Mouse (Mus musculus) thymus, postnatal 10 days (tissue): ENCODE data around the gene Usp29.
"Not testable (repeated sequence)": the region's sequence is repeated elsewhere in the genome, so short reads cannot be mapped to it uniquely, and the experiment has no call there.

ENCODE experiments used
- DNase-seq, 2 experiments: peaks; one replicate each; pipeline ENCODE4 v3.0.0; 2021; ENCODE audit warnings: low spot score in 2 of 2

Gene Usp29

DNA sequence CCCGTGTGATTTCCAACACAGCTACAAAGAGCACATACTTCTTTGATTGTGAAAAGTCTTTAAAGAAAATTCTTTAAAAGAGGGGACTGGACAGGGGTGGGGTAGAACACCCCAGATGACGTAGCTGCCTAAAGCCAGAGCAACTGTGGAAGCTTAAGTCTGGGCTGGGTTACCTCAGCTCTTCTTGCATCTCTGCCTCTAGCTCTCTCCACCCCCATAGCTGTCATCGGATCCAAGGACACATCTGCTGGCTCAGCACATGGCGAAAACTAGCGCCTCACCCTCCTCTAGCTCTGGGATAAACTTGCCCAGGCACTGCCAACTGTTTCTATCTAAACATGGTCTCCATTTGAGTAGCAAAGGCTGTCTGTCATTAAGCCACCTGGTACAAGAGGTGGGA, 34.9 kb downstream of the Usp29 start:
- DNase-seq = no peak

DNA sequence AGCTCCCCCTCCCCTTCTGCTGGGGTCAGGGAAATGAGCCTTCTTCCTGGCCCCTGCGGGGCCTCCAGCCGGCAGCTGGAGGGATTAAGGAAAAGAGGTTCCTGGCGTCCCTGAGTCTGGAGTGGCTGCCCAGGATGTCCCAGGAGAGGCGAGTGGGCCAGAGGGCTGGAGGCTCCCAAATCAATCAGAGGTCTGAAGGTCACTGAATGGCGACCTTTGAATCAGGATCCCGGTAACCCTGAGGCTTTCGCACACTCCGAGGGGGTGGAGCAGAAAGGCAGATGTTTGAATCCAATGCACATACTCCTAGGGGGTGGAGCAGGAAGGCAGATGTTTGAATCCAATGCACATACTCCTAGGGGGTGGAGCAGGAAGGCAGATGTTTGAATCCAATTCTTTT, 39.9 kb downstream of the Usp29 start:
- no peak for DNase-seq

DNA sequence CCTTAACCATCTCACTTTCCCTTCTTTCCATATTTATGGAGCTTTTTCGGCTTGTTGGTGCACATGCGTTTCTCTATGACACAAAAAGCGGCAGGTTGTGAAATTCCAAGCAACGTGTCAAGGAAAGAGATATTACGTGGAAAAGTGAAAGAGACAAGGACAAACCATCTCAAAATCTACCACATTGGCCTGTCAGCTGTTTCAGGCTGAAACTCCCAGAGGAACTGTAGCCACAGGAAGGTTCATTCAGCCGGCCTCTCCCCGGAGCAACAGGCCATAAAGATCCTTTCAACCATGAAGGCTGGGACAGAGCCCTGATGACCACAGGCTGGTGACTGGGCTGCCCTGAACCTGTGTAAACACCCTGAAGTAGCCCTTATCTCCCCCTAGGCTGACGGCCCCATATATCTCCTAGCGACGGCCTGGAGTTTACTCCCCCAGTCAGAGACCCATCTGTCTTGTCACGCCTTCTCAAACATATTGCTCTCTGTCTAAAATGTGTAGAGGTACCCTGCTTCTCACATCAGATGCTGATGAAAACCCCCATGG, 43.6 kb downstream of the Usp29 start:
- not testable (repeated sequence) for DNase-seq

DNA sequence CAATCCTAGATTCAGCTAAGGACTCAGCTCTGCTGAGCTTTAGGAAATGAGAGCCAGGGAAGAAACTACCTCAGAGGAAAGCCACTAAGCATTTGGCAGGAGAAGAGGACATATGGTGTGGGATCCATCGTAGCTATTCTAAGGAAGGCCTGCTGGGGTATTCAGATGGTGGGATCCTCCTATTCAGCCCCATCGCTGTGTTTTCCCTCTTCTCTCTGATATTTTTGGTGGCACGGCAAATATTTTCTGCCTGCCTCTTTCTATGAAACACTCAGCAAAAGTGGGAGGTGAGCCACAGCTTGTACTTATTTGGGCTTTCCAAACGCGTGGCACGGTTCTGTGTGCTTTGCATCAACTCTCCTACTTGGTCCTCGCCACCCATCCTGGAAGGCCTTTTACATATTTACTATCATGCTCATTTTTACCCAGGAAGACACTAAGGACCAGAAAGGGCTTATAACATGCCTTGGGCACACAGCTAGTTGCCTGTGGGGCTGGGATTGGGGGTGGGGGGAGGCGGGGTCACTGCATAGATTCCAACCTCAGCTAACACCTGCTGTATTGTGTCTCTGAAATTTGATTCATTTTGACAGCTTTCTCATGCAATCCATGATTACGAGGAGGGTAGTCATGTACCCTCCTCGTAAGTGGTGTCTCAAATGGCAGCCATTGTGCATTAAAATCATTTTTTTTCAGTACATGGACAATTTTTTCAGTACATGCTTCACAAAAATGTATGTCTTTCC, 46.1 kb downstream of the Usp29 start:
- no peak for DNase-seq

DNA sequence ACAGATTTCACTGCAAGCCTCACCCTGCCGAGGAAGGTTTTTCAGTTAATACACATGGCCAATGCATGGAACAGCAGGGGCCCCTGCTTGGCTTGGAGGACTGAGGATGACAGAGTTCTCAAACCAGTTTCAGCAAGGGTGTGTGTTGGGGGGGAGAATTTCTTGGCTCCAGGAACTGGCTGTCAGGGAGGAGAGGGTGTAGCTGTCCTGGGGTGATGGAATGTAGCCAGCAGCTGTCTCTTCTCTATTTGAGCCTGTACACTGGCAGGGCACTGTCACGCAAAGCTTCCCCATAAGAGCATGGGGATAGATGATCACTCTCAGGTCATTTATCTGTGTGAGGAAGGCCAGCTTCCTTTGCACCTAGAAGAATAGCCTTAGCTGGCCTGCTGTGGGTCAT, 46.7 kb downstream of the Usp29 start:
- no peak for DNase-seq

DNA sequence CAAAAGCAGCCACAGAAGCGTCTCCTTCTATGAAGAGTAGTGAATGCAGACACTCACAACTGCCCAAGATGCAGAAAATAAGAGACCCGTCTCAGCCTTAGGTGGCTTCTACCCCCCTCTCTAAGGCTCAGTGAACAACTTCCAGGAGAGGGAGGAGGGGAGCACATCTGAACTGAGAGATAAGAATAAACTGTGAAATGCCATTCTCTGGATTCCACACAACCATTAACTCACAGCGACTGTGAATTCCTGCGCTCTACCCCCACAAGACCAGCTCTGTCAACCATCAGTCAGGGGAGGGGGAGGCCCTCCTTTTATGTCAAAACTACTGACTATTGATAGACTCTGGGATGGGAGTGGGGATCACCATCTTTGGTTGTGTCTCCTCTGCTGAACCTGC, 47.3 kb downstream of the Usp29 start:
- no peak for DNase-seq

DNA sequence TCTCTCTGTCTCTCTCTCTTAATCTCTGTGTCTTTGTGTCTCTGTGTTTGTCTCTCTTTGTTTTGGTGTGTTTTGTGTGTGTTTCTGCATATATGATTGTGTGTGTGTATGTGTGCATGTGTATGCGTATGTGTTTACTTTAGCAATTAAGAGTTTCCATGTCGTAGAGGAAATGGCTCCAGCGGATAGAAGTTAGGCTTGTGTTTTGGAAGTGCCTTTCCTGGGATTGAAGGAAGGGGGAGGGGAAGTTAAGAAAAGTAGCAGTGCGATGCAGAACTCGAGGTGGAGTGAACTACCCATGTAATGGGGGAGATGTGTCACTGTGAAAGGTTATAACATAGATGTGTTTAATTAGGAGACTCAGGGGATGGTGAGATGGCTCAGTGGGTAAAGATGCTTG, 48.8 kb downstream of the Usp29 start:
- DNase-seq = no peak

DNA sequence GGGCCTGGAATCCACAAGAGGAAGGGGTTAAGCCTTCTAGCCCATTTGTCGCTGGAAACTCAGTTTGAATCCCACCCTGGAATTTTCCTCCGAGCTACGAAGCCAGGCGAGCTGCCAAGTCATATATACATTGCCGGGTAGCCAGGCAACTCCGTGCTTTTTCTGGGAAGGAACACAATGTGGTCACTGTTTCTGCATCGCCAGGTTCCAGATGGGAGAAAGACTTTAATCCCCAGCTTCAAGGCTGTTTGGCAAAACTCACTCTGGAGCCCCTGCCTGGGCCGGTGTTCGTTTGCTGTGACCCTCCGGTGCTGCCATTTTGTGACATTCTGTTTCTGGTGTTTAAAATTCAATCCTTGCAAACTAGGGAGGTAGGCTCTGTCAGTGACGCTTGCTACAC, 51.2 kb downstream of the Usp29 start:
- no peak for DNase-seq

DNA sequence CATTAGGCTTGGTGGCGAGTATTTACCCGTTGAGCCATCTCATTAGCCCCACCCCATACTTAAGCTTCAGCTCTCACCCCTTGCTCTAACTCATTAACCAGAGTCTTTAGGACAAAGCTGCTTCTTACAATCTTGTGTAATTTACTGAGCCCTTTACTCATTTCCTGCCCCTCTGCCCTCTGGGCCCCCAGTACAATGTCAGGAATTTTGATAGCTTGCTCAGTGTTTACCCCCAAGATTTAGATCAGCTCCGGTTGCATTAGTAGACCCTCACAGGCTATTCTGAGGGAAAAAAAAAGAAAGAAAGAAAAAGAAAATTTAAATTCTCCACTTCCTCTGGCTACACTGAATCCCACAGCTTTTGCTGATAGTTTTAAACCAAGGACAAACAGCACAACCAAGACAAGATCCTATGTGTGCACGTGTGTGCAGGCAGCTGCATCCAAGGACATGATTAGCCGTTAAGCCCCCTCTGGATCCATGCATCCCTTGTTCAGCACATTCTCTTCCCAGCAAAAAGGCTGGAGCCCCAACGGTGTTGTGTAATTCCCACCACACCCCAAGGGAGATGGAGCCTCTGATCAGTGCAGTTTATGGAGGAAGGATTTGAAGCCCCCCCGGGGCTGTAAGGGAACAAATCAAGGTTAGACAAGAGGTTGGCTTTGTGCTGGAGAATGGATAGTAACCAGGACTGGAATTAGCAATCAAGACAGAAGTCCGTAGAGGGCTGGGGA, 54.1 kb downstream of the Usp29 start:
- DNase-seq = no peak

DNA sequence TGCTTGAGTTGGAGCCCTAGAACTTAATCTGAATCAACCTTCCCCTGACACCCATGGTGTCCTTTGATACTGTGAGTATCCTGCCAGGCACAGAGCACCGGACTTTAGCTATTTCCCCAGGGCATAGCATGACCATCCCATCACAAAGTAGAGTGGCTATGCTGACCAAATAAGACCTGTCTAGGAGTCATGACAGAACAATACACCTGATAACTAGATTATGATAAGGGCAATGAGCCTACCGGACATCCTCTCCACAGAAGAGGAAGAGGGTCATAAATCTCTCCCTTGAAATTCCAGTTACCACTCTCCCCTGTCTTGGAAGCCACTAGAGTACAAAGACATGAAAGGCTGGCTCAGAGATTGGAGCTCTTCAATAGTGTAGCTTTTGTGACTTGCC, 56.6 kb downstream of the Usp29 start:
- no peak for DNase-seq

DNA sequence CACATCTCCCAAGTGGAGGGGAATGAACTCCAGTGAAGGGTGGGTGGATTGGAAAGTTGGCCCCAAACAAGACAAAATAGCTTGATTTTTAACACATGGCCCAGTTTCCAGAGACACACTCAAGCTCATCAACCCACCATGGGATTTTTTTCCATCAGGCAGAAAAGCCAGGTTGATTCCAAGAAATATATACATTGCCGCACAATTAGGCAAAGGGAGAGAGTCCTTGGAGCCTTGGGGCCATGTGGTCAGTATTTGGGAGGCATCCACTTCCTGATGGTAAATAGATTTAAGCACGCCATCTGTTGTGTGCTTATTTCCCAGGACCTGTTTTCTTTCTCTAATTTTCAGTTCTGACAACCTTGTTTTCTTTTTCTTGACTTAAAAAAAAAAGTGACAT, 57.7 kb downstream of the Usp29 start:
- no peak for DNase-seq

DNA sequence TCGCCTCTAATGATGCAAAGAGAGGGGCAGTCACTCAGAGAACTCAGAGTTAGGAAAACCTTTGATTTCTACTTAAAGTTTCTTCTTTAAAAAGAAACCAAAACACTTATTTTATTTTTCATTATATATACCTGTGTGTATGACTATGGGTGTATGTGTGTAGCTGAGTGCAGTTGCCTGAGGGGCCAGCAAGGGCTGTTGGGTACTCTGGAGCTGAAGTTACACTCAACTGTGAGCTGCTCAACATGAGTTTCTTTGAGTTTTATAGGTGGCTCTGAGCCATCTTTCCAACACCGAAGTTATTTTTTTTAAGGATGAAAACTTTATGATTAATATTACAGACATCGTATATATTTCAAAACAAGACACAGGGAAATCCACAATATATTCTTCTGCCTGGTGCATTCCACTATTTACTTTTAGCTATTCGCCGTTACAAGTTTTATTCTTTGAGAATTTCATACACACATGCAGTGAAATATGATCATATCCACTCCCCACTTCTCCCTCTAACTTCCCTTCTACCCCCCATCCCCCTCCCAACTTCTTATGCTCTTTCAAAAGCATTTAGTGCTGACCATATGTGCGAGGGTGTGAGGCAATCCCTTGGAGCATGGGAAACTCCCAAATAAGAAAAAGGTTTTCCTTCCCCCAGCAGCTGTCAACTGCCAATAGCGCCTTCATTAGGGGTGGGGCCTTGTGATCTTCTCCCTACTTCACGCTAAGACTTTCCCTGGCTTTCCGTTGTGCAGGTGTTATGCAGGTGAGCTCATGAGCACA, 61.1 kb downstream of the Usp29 start:
- DNase-seq = no peak

DNA sequence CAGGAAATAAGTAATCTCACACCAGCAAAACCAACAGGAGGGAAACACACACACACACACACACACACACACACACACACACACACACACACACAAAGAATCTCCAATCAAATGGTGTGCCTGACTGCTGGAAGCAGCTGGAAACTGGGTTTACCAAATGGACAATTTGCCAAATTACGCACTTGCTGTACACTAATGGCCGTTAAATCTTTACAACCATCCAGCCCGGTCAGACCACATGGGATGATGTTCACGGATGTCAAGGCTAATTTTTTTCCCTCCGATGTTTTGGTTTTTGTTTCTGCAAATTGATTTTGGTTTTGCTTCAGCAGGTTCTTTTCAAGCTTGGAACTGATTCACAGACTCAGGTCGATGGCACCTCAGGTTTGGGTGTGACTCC, 62.9 kb downstream of the Usp29 start:
- DNase-seq = no peak

DNA sequence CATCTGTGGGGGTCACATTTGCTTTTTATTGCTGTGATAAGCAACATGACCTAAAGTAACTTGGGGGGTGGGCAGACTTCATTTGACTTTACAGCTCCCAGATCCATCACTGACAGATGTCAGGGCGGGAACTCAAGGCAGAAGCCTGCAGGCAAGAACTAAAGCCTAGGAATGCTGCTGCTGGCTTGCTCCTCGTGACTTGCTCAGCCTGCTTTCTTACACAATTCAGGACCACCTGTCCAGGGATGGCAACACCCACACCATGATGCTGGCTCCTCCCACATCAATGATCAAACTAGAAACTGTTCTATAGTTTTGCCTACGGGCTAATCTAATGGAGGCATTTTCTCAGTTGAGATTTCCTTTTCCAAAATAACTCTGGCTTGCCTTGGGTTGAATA, 63.4 kb downstream of the Usp29 start:
- DNase-seq = no peak

DNA sequence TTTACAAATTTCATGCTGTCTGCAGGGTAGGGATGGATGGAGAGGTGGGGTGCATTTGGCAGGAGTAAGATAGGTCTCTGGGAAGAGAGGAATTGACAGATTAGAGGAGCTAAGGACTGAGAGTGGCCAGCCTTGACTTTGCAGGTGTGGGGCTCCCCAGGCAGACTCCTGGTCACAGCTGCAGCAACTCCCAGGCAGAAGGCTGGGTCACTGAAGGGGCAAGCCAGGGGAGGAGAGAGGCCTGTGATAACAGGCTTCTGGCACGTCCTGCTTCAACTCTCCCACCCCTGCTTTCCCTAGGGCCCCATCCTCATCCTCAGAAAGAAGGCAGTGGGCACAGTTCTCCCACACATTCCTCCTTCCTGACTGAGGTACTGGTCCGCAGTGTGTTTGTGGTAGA, 67.0 kb downstream of the Usp29 start:
- DNase-seq = no peak

DNA sequence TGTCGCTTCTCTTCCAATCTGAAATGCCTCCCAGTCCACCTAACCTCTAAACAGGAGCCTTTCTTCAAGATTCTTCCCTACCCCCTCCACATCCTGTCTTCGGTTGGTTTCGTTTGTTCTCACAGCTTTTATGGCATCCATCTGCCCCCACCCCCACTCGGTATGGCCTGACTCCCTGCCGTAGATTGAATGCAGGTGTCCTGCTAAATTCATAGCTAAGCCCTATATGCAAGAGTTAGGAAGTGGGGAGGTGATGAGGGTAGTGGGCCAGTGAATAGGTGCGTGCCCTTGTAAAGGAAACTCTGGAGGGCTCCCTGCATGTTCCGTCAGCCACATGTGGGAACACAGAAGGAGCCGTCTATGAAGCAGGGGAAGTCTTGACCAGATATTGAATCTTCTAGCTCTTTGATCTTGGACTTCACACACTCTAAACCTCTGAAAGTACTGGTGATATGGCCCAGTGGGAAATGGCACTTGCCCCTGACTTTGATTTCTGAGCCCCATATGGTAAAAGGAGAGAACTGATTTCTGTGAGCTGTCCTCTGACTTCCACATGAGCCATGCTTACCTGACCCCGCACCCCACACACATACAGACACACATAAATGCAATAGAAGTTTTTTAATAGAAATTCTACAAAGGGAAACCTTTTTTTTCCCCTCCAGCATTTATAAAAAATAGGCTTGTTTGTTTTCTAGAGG, 68.9 kb downstream of the Usp29 start:
- DNase-seq = no peak

DNA sequence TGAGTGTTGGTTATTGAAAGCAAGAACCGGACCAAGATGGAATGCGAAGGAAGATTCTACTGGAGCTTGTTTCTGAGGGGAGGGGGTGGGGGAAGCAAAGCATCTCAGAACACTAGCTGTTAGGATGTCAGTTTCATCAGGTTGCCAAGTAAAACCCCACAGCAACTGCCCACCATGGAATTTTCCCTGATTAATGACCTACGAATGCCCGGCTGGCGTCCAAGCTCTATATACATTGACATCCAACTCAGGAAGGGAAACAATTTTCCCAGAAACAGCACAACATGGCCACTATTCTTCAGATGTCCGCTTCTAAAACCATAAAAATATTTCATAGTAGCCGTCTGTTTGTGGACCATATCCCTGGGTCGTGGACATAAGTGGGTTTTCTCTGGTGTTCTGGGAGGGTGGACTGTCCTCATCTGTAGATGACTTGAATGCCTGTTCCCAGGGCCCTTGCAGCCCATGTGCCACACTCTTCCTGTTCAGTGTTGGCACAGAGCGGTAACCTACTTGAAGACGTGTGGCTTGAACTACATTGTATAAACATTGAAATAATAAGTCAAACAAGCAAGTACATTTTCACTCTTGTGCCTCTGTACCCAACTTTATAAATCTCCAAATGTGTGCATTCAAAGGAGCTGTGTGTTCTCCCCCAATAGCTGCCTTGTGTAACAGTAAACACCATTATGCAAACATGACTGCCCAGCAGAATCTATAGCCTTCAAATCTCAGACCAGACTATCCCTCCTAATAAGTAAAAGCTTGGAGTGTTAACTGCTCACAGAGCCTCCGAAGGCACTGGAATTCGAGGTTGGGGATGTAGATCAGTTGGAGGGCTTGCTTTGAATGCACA, 70.4 kb downstream of the Usp29 start:
- DNase-seq = no peak

DNA sequence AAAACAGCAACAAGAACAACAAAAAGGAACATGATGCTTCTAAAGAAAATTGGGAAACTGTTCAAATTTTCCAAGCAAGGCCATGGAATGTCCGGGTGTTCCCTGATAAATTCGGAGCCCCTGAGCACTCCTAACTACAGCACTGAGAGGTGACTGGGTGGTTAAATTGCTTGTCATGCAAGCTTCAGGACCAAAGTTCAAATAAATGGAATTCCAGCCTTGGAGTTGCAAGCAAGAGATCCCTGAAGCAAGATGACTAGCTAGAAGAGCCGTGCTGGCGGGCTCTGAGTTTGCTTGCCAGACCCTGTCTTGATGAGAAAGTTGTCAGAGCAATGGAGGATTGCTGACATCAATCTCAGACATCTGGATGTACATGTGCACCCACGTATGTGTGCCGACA, 71.3 kb downstream of the Usp29 start:
- DNase-seq = no peak

DNA sequence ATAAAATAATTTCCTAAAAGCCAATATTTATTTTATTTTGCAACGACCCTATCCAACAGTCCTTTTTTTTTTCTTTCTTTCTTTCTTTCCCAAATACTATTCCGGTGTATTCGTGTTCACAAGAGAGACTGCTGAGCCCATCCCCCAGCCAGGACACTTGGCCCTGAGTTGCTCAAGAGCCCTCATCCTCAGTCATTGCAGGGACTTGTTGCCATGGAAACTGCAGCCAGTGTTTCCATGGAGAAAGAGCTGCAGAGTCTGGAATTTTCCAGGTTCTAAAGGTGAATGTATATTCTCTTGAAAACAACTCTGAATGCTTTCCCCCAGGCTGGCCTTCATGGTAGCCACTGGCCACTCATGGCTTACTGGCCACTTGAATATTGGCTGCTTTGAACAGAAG, 80.2 kb downstream of the Usp29 start:
- DNase-seq = no peak

DNA sequence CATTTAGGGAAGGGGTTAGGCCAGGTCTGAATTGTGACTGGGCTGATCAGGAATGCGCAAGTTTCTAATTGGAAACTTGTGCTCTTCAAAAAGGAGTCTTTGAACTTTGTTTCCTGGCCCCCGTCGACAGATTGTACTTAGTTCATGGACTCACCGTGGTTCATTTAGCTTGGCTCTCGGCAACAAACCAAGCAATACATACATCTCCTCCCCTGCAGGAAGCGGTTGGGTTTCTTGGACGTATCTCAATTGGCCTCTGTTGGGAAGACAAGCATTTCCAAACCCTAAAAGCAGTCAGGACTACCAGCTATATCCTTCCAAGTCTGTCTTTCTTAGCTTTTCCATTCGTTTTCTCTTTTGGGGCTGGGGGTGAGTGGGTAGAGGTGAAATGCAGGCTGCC, 84.6 kb downstream of the Usp29 start:
- DNase-seq = no peak
